Mouse (Mus musculus): Measurements from ENCODE around the gene Ptprm. TPM values are rescaled to one million over a fixed set of nuclear protein-coding genes. Genes with fewer than 3 reads are reported as not detected.

The Ptprm gene
- polyA plus RNA-seq, 1 experiment from 2014 or later = 35.9 TPM

GRCm38 (mm10) chr17:66751746-66752145, 602.5 kb downstream of the Ptprm start:
- 88% methylated on average over 8 of the region's 8 CpGs for WGBS
- H3K4me2 ChIP-seq (replicated peaks; ENCODE audit: low read depth, low read length) = no peak overlapping the region

DNA sequence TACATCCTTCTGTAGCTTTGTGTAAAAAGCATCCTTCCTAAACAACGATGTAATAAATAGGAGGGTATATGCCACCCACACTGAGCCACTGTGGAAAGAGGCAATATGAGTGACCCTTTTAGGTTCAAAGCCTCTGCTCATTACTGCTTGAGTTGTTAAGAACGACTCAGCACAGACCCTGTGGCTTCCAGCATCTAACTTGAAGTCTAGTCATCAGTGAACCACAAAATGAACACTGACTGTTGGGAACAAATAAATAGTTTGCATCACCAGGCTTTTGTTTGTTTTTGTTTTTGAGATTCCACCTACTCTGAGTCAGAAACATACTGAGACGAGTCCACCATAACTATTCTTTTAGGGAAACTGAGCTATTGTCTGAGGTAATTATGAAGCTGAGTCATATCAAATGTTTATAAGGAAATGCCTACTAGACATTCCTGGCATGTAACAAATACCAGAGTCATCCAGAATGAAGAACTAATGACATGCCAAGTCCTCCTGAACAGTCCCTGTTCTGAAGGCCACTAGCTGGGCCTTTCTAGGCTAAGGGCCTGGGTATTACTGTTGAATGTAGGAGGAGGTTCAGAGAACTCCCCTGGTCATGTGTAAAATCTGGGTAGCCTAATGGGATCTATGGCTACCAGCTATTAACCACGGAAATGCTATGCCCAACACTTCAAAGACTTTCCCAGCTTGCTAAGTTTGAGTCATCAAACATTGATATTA, 603.6 kb downstream of the Ptprm start:
- TF ChIP-seq CTCF (IDR thresholded peaks at IDR 0.05) = no peak
- TF ChIP-seq EP300 (IDR thresholded peaks at IDR 0.05) = peak; percentile 64; the same call in 1 of the 2 replicates
- Histone ChIP-seq H3K4me3 (ENCODE audit: low read depth, low read length) (no peak overlapping the region), H3K9ac (replicated peaks; ENCODE audit: low read depth) (no peak overlapping the region), H3K36me3 (ENCODE audit: insufficient read depth, low read length) (no peaks in the 10 kb centered on the region), H3K4me2 (replicated peaks; ENCODE audit: low read depth, low read length) (no peak overlapping the region), H3K9me3 (ENCODE audit: low read length) (no peaks in the 10 kb centered on the region), H3K27ac (ENCODE audit: low read length) (no peak overlapping the region), H3K27me3 (replicated peaks; ENCODE audit: insufficient read depth, low read length) (no peaks in the 10 kb centered on the region), H3K4me1 (ENCODE audit: insufficient read depth, low read depth, low read length) (0 out of 2 replicates have a peak, but pooled peaks cover 3% of the 10 kb centered on the region)
- 70% methylated on average over 4 of the region's 4 CpGs for WGBS
- DNase-seq (ENCODE audit: low spot score) = no peak
- peak; percentile 28 for ATAC-seq

More at GRCm38 (mm10) chr17:66751746-66752145, 602.5 kb downstream of the Ptprm start:
- DNase-seq (ENCODE audit: low spot score) = no peak
- H3K27ac ChIP-seq (ENCODE audit: low read length) = no peak overlapping the region
- TF ChIP-seq EP300 (IDR thresholded peaks at IDR 0.05) (no peak), CTCF (IDR thresholded peaks at IDR 0.05) (no peak)
- no peak overlapping the region for H3K4me3 ChIP-seq (ENCODE audit: low read depth, low read length)
- no peaks in the 10 kb centered on the region for H3K9me3 ChIP-seq (ENCODE audit: low read length)
- no peak for ATAC-seq
- H3K4me1 ChIP-seq (ENCODE audit: insufficient read depth, low read depth, low read length) = 0 out of 2 replicates have a peak, but pooled peaks cover 3% of the 10 kb centered on the region
- H3K36me3 ChIP-seq (ENCODE audit: insufficient read depth, low read length) = no peaks in the 10 kb centered on the region
- H3K9ac ChIP-seq (replicated peaks; ENCODE audit: low read depth) = no peak overlapping the region
- H3K27me3 ChIP-seq (replicated peaks; ENCODE audit: insufficient read depth, low read length) = no peaks in the 10 kb centered on the region

- H3K4me3 ChIP-seq (ENCODE audit: low read depth, low read length) = no peak overlapping the region
- 88% methylated on average over 7 of the region's 7 CpGs for WGBS
Measured at GRCm38 (mm10) chr17:66749976-66750375, 604.3 kb downstream of the Ptprm start.

GRCm38 (mm10) chr17:66746506-66746905, 607.8 kb downstream of the Ptprm start:
- no peaks in the 10 kb centered on the region for H3K9me3 ChIP-seq (ENCODE audit: low read length)
- H3K36me3 ChIP-seq (ENCODE audit: insufficient read depth, low read length) = no peaks in the 10 kb centered on the region
- no peaks in the 10 kb centered on the region for H3K27me3 ChIP-seq (replicated peaks; ENCODE audit: insufficient read depth, low read length)
- DNase-seq (ENCODE audit: low spot score) = no peak
- WGBS = 89% methylated on average over 8 of the region's 8 CpGs
- no peak for ATAC-seq
- no peak overlapping the region for H3K9ac ChIP-seq (replicated peaks; ENCODE audit: low read depth)
- no peak overlapping the region for H3K27ac ChIP-seq (ENCODE audit: low read length)
- no peak overlapping the region for H3K4me2 ChIP-seq (replicated peaks; ENCODE audit: low read depth, low read length)
- H3K4me1 ChIP-seq (ENCODE audit: insufficient read depth, low read depth, low read length) = 0 out of 2 replicates have a peak, but pooled peaks cover 3% of the 10 kb centered on the region
- no peak overlapping the region for H3K4me3 ChIP-seq (ENCODE audit: low read depth, low read length)
- TF ChIP-seq EP300 (IDR thresholded peaks at IDR 0.05) (no peak), CTCF (IDR thresholded peaks at IDR 0.05) (no peak)

More at GRCm38 (mm10) chr17:66749976-66750375, 604.3 kb downstream of the Ptprm start:
- H3K27ac ChIP-seq (ENCODE audit: low read length) = no peak overlapping the region
- H3K4me2 ChIP-seq (replicated peaks; ENCODE audit: low read depth, low read length) = no peak overlapping the region
- H3K9me3 ChIP-seq (ENCODE audit: low read length) = no peaks in the 10 kb centered on the region
- ATAC-seq (no peak), DNase-seq (ENCODE audit: low spot score) (no peak)
- H3K4me1 ChIP-seq (ENCODE audit: insufficient read depth, low read depth, low read length) = 0 out of 2 replicates have a peak, but pooled peaks cover 3% of the 10 kb centered on the region
- no peaks in the 10 kb centered on the region for H3K27me3 ChIP-seq (replicated peaks; ENCODE audit: insufficient read depth, low read length)
- no peak overlapping the region for H3K9ac ChIP-seq (replicated peaks; ENCODE audit: low read depth)
- TF ChIP-seq CTCF (IDR thresholded peaks at IDR 0.05) (no peak), EP300 (IDR thresholded peaks at IDR 0.05) (no peak)
- no peaks in the 10 kb centered on the region for H3K36me3 ChIP-seq (ENCODE audit: insufficient read depth, low read length)

- TF ChIP-seq EP300 (IDR thresholded peaks at IDR 0.05) (no peak), CTCF (IDR thresholded peaks at IDR 0.05) (no peak)
- ATAC-seq = no peak
- Histone ChIP-seq H3K9me3 (ENCODE audit: low read length) (no peaks in the 10 kb centered on the region), H3K9ac (replicated peaks; ENCODE audit: low read depth) (no peak overlapping the region), H3K4me2 (replicated peaks; ENCODE audit: low read depth, low read length) (no peak overlapping the region), H3K4me3 (ENCODE audit: low read depth, low read length) (no peak overlapping the region), H3K4me1 (ENCODE audit: insufficient read depth, low read depth, low read length) (no peaks in the 10 kb centered on the region), H3K27me3 (replicated peaks; ENCODE audit: insufficient read depth, low read length) (no peaks in the 10 kb centered on the region), H3K36me3 (ENCODE audit: insufficient read depth, low read length) (no peaks in the 10 kb centered on the region), H3K27ac (ENCODE audit: low read length) (no peak overlapping the region)
- no peak for DNase-seq (ENCODE audit: low spot score)
- WGBS = 62% methylated on average over 7 of the region's 7 CpGs
Measured at GRCm38 (mm10) chr17:66743321-66743720, 610.9 kb downstream of the Ptprm start.

- DNase-seq (ENCODE audit: low spot score) (peak; percentile 81), ATAC-seq (peak; percentile 95)
- TF ChIP-seq EP300 (IDR thresholded peaks at IDR 0.05) (no peak), CTCF (IDR thresholded peaks at IDR 0.05) (no peak)
- Histone ChIP-seq H3K4me3 (ENCODE audit: low read depth, low read length) (no peak overlapping the region), H3K27me3 (replicated peaks; ENCODE audit: insufficient read depth, low read length) (no peaks in the 10 kb centered on the region), H3K4me1 (ENCODE audit: insufficient read depth, low read depth, low read length) (no peaks in the 10 kb centered on the region; the same call in 1 of the 2 replicates), H3K4me2 (replicated peaks; ENCODE audit: low read depth, low read length) (no peak overlapping the region), H3K9ac (replicated peaks; ENCODE audit: low read depth) (no peak overlapping the region; the same call in 1 of the 2 replicates), H3K36me3 (ENCODE audit: insufficient read depth, low read length) (no peaks in the 10 kb centered on the region), H3K27ac (ENCODE audit: low read length) (peak overlapping the region; percentile 77), H3K9me3 (ENCODE audit: low read length) (no peaks in the 10 kb centered on the region)
- WGBS = 46% methylated on average over 8 of the region's 8 CpGs
Measured at GRCm38 (mm10) chr17:66738779-66739345, 615.4 kb downstream of the Ptprm start.
